Mouse (Mus musculus): Measurements from ENCODE around the gene Rsph9. TPM values are rescaled to one million over a fixed set of nuclear protein-coding genes. Genes with fewer than 3 reads are reported as not detected.

Gene Rsph9
- total and polyA plus RNA-seq, 3 experiments: 0.29 TPM; not detected in 2

- Histone ChIP-seq H3K9ac (ENCODE audit: control insufficient read depth, low read depth, low read length, poor library complexity, severe bottlenecking) (no peak overlapping the region), H3K27ac (ENCODE audit: control insufficient read depth, low read depth, low read length) (no peak overlapping the region), H3K4me1 (ENCODE audit: control insufficient read depth in 1 of 2, insufficient read depth in 2 of 2, low read length in 2 of 2) (peaks cover under 1 to 6% of the 10 kb centered on the region in 2 experiments; a peak in 2 of 4 replicates), H3K36me3 (ENCODE audit: control insufficient read depth in 1 of 2, insufficient read depth in 2 of 2, low read length in 2 of 2) (no peaks in the 10 kb centered on the region), H3K9me3 (replicated peaks; ENCODE audit: insufficient read depth, low read length) (no peaks in the 10 kb centered on the region), H3K27me3 (ENCODE audit: control insufficient read depth in 1 of 2, insufficient read depth in 2 of 2, low read length in 2 of 2) (no peaks in the 10 kb centered on the region), H3K4me3 (ENCODE audit: control insufficient read depth in 1 of 2, insufficient read depth in 1 of 2, low read depth in 2 of 2, low read length in 2 of 2) (no peak overlapping the region), H3K79me2 (ENCODE audit: control insufficient read depth, insufficient read depth, low read length, poor library complexity) (no peaks in the 10 kb centered on the region)
- TF ChIP-seq TCF12 (IDR thresholded peaks at IDR 0.05; ENCODE audit: low read depth, low read length): no peak
- TF ChIP-seq CHD2 (IDR thresholded peaks at IDR 0.05; ENCODE audit: low read length): no peak
- no peak for TF ChIP-seq MAFK (IDR thresholded peaks at IDR 0.05; ENCODE audit: borderline replicate concordance, low read depth, low read length)
- TF ChIP-seq SMC3 (IDR thresholded peaks at IDR 0.05; ENCODE audit: low read depth, low read length): peak; percentile 28; the same call in 1 of the 2 replicates
- no peak for DNase-seq (ENCODE audit: low read depth, low spot score)
These were observed 41.3 kb downstream of the Rsph9 start for GRCm38 (mm10) chr17:46102608-46103159.

DNA sequence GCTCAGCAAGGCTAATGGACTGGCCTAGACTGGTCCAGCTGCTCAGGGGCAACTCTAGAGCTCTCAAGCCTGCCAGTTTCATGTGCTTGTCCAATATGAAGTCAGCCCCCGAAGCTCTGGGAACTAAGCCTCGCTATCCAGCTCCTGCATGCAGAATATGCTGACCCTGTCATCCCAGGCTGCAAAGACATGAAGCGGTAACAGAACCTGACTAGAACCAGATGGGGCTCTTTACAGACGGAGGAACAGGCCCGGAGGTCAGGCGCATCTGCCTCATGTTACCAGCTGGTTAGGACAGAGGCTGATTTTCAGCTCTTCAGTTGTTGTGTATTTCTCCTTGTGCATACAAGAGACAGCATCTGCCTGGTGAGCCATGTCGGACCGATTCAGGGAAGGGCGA, 42.1 kb downstream of the Rsph9 start:
- Histone ChIP-seq H3K27me3 (ENCODE audit: control insufficient read depth in 1 of 2, insufficient read depth in 2 of 2, low read length in 2 of 2) (no peaks in the 10 kb centered on the region), H3K9ac (ENCODE audit: control insufficient read depth, low read depth, low read length, poor library complexity, severe bottlenecking) (no peak overlapping the region), H3K27ac (ENCODE audit: control insufficient read depth, low read depth, low read length) (no peak overlapping the region), H3K36me3 (ENCODE audit: control insufficient read depth in 1 of 2, insufficient read depth in 2 of 2, low read length in 2 of 2) (no peaks in the 10 kb centered on the region), H3K79me2 (ENCODE audit: control insufficient read depth, insufficient read depth, low read length, poor library complexity) (no peaks in the 10 kb centered on the region), H3K4me1 (ENCODE audit: control insufficient read depth in 1 of 2, insufficient read depth in 2 of 2, low read length in 2 of 2) (peaks cover 3 to 6% of the 10 kb centered on the region in 2 experiments; a peak in 2 of 4 replicates), H3K9me3 (replicated peaks; ENCODE audit: insufficient read depth, low read length) (no peaks in the 10 kb centered on the region), H3K4me3 (ENCODE audit: control insufficient read depth in 1 of 2, insufficient read depth in 1 of 2, low read depth in 2 of 2, low read length in 2 of 2) (no peak overlapping the region)
- TF ChIP-seq MXI1 (IDR thresholded peaks at IDR 0.05; ENCODE audit: low read depth, low read length) (no peak), SMC3 (IDR thresholded peaks at IDR 0.05; ENCODE audit: low read depth, low read length) (no peak), TCF12 (IDR thresholded peaks at IDR 0.05; ENCODE audit: low read depth, low read length) (no peak), ETS1 (IDR thresholded peaks at IDR 0.05; ENCODE audit: low read depth, low read length) (no peak), POLR2A (IDR thresholded peaks at IDR 0.05; ENCODE audit: control insufficient read depth in 1 of 2, insufficient read depth in 1 of 2, low read depth in 1 of 2, low read length in 2 of 2, poor library complexity in 1 of 2) (no peak), HCFC1 (IDR thresholded peaks at IDR 0.05; ENCODE audit: low read depth, low read length) (no peak), GABPA (IDR thresholded peaks at IDR 0.05; ENCODE audit: low read depth, low read length) (no peak), NELFE (IDR thresholded peaks at IDR 0.05; ENCODE audit: low read depth, low read length) (no peak), UBTF (IDR thresholded peaks at IDR 0.05; ENCODE audit: borderline replicate concordance, insufficient read depth, low read depth, low read length) (no peak), BHLHE40 (IDR thresholded peaks at IDR 0.05; ENCODE audit: borderline replicate concordance, low read depth, low read length) (no peak), NRF1 (IDR thresholded peaks at IDR 0.05; ENCODE audit: insufficient read depth, low read depth, low read length, poor library complexity, severe bottlenecking) (no peak), ZMIZ1 (IDR thresholded peaks at IDR 0.05; ENCODE audit: low read depth, low read length) (no peak)
- DNase-seq (ENCODE audit: low read depth, low spot score): no peak
